Mouse (Mus musculus) CH12.LX (cell line): ENCODE data around the gene Hsd17b1. TPM values are rescaled to one million over a fixed set of nuclear protein-coding genes. Genes with fewer than 3 reads are reported as not detected.

Experiments used
- DNase-seq: peaks from one replicate; pipeline ENCODE4 v3.0.0-alpha.2; 2013; ENCODE audit errors: extremely low read depth
- H3K27ac ChIP-seq: 2 replicates; pipeline ENCODE4 v1.5.1; 2012; ENCODE audit warnings: low read depth, mild to moderate bottlenecking, control low read depth, moderate library complexity; ENCODE audit not compliant: insufficient read depth
- H3K27me3 ChIP-seq: replicated peaks from 2 replicates; pipeline ENCODE3; 2012; ENCODE audit warnings: inconsistent platforms
- H3K36me3 ChIP-seq, 2 experiments: replicated peaks in 1 of 2; 2 replicates each; pipeline versions ENCODE3 to v1.6.1; 2012; ENCODE audit warnings: inconsistent platforms in 1 of 2, low read length in 1 of 2, mild to moderate bottlenecking in 1 of 2, mixed read lengths in 1 of 2, moderate library complexity in 1 of 2; ENCODE audit not compliant: control insufficient read depth in 1 of 2, insufficient read depth in 1 of 2
- H3K4me1 ChIP-seq, 2 experiments: 2 replicates each; pipeline ENCODE4 v1.6.1; 2012; ENCODE audit warnings: inconsistent platforms in 1 of 2, moderate library complexity in 1 of 2; ENCODE audit not compliant: insufficient read depth in 2 of 2, control insufficient read depth in 1 of 2
- H3K4me2 ChIP-seq: 2 replicates; pipeline ENCODE4 v1.6.1; 2012; ENCODE audit warnings: low read depth, mild to moderate bottlenecking, control low read depth; ENCODE audit not compliant: poor library complexity, insufficient read depth, severe bottlenecking
- H3K4me3 ChIP-seq, 3 experiments: fragments of 150-350 bp in 1 of 3; sonication (generic) in 1 of 3; replicated peaks in 1 of 3; 2 replicates each; pipeline versions ENCODE3 to v1.5.1; 2011 to 2012; ENCODE audit warnings: low read depth in 2 of 3, low read length in 2 of 3, mild to moderate bottlenecking in 2 of 3, moderate library complexity in 2 of 3, control low read depth in 1 of 3, improper control_type of control experiment in 1 of 3, inconsistent platforms in 1 of 3, mixed read lengths in 1 of 3; ENCODE audit not compliant: poor library complexity in 1 of 3
- H3K79me2 ChIP-seq: replicated peaks from 2 replicates; pipeline ENCODE4 v1.6.1; 2012; ENCODE audit warnings: mild to moderate bottlenecking, moderate library complexity; ENCODE audit not compliant: control insufficient read depth, poor library complexity, insufficient read depth, severe bottlenecking; ENCODE audit errors: extremely low read depth
- H3K9ac ChIP-seq: 2 replicates; pipeline ENCODE4 v1.6.1; 2012; ENCODE audit warnings: low read depth, mild to moderate bottlenecking, control low read depth, moderate library complexity; ENCODE audit not compliant: insufficient read depth
- H3K9me3 ChIP-seq: replicated peaks from 2 replicates; pipeline ENCODE3; 2012; ENCODE audit warnings: low read length, inconsistent platforms, mixed read lengths
- CHD1 ChIP-seq: IDR thresholded peaks from 2 replicates; pipeline ENCODE4 v1.6.1; 2012; ENCODE audit warnings: low read depth, low read length, improper control_type of control experiment, inconsistent platforms
- CHD2 ChIP-seq: IDR thresholded peaks from 2 replicates; pipeline ENCODE4 v1.6.1; 2011; ENCODE audit warnings: low read length, improper control_type of control experiment
- CTCF ChIP-seq, 2 experiments: IDR thresholded peaks in 1 of 2; conservative IDR thresholded peaks in 1 of 2; 2 replicates each; pipeline ENCODE4 v1.5.1; 2011 to 2012; ENCODE audit warnings: low read depth in 2 of 2, low read length in 2 of 2, improper control_type of control experiment in 1 of 2, inconsistent platforms in 1 of 2, mild to moderate bottlenecking in 1 of 2, moderate library complexity in 1 of 2
- EP300 ChIP-seq: IDR thresholded peaks from 2 replicates; pipeline ENCODE4 v1.6.1; 2011; ENCODE audit warnings: low read length, improper control_type of control experiment
- HCFC1 ChIP-seq: IDR thresholded peaks from 2 replicates; pipeline ENCODE4 v1.6.1; 2012; ENCODE audit warnings: low read depth, mild to moderate bottlenecking, inconsistent platforms, low read length, improper control_type of control experiment
- JUN ChIP-seq: IDR thresholded peaks from 2 replicates; pipeline ENCODE4 v1.6.1; 2011; ENCODE audit warnings: low read depth, mild to moderate bottlenecking, low read length, improper control_type of control experiment, moderate library complexity; ENCODE audit not compliant: insufficient read depth
- JUND ChIP-seq: conservative IDR thresholded peaks from 2 replicates; pipeline ENCODE4 v1.6.1; 2011; ENCODE audit warnings: low read depth, low read length, improper control_type of control experiment
- KAT2A ChIP-seq: IDR thresholded peaks from 2 replicates; pipeline ENCODE4 v1.6.1; 2012; ENCODE audit warnings: low read length, improper control_type of control experiment, inconsistent platforms; ENCODE audit not compliant: insufficient replicate concordance
- MAX ChIP-seq: IDR thresholded peaks from 2 replicates; pipeline ENCODE4 v1.6.1; 2011; ENCODE audit warnings: low read length, improper control_type of control experiment
- MAZ ChIP-seq: IDR thresholded peaks from 2 replicates; pipeline ENCODE4 v1.6.1; 2012; ENCODE audit warnings: low read depth, mild to moderate bottlenecking, inconsistent platforms, low read length, improper control_type of control experiment, moderate library complexity
- MEF2A ChIP-seq: IDR thresholded peaks from 2 replicates; pipeline ENCODE4 v1.6.1; 2014; ENCODE audit warnings: low read depth, mild to moderate bottlenecking, inconsistent platforms, low read length, improper control_type of control experiment, borderline replicate concordance
- MXI1 ChIP-seq: IDR thresholded peaks from 2 replicates; pipeline ENCODE4 v1.6.1; 2011; ENCODE audit warnings: mild to moderate bottlenecking, low read depth, low read length, improper control_type of control experiment
- MYC ChIP-seq: IDR thresholded peaks from 2 replicates; pipeline ENCODE4 v1.6.1; 2011; ENCODE audit warnings: low read depth, mild to moderate bottlenecking, improper control_type of control experiment, low read length
- NELFE ChIP-seq: IDR thresholded peaks from 2 replicates; pipeline ENCODE4 v1.6.1; 2011; ENCODE audit warnings: low read depth, low read length, improper control_type of control experiment
- NRF1 ChIP-seq: IDR thresholded peaks from 2 replicates; pipeline ENCODE4 v1.6.1; 2014; ENCODE audit warnings: low read depth, mild to moderate bottlenecking, inconsistent platforms, low read length, improper control_type of control experiment, moderate library complexity
- RAD21 ChIP-seq: IDR thresholded peaks from 2 replicates; pipeline ENCODE4 v1.6.1; 2011; ENCODE audit warnings: low read depth, mild to moderate bottlenecking, low read length, improper control_type of control experiment, moderate library complexity
- SIN3A ChIP-seq: IDR thresholded peaks from 2 replicates; pipeline ENCODE4 v1.6.1; 2012; ENCODE audit warnings: low read length, improper control_type of control experiment, inconsistent platforms
- SMC3 ChIP-seq: IDR thresholded peaks from 2 replicates; pipeline ENCODE4 v1.6.1; 2011; ENCODE audit warnings: low read depth, low read length, improper control_type of control experiment
- UBTF ChIP-seq: IDR thresholded peaks from 2 replicates; pipeline ENCODE4 v1.6.1; 2012; ENCODE audit warnings: low read depth, mild to moderate bottlenecking, inconsistent platforms, low read length, improper control_type of control experiment, moderate library complexity
- USF1 ChIP-seq: IDR thresholded peaks from 2 replicates; pipeline ENCODE4 v1.6.1; 2014; ENCODE audit warnings: low read depth, mild to moderate bottlenecking, inconsistent platforms, low read length, improper control_type of control experiment
- ZC3H11A ChIP-seq: IDR thresholded peaks from 2 replicates; pipeline ENCODE4 v1.6.1; 2012; ENCODE audit warnings: low read depth, mild to moderate bottlenecking, inconsistent platforms, low read length, improper control_type of control experiment
- ZKSCAN1 ChIP-seq: IDR thresholded peaks from 2 replicates; pipeline ENCODE4 v1.6.1; 2012; ENCODE audit warnings: low read depth, inconsistent platforms, low read length, improper control_type of control experiment, borderline replicate concordance
- ZMIZ1 ChIP-seq: IDR thresholded peaks from 2 replicates; pipeline ENCODE4 v1.6.1; 2012; ENCODE audit warnings: low read depth, mild to moderate bottlenecking, inconsistent platforms, low read length, improper control_type of control experiment
- dilution Hi-C: fragments of 300-500 bp; cut with MboI; formaldehyde crosslinking; loops from 2 replicates; pipeline ENCODE4 v1.14.3; 2020; ENCODE audit warnings: low sequenced_read_pairs; ENCODE audit not compliant: extremely low pct_unique_long_range_greater_than_20kb, extremely low pct_ligation_motif_present
- in situ Hi-C: fragments of 300-500 bp; cut with MboI; formaldehyde crosslinking; loops from 3 replicates; pipeline ENCODE4 v1.14.3; 2019; ENCODE audit warnings: low sequenced_read_pairs, low pct_ligation_motif_present, low pct_unique_long_range_greater_than_20kb, mixed read lengths
- polyA plus RNA-seq: library from polyadenylated mRNA; unstranded; fragments of >175 nt; gene quantifications from 2 replicates; pipeline ENCODE4 v1.2.1, GENCODE M21; 2012; ENCODE audit warnings: low read depth; ENCODE audit not compliant: insufficient read length
- total RNA-seq, 2 experiments: library from RNA; depleted of rRNA; stranded (reverse); fragments of 300-350 nt in 1 of 2; fragments of >200 nt in 1 of 2; gene quantifications; 2 replicates each; pipeline ENCODE4 v1.2.3; 2012 to 2014

Gene Hsd17b1
- total and polyA plus RNA-seq, 3 experiments, result 0.17 to 0.81 TPM; not detected in 1

- Histone ChIP-seq H3K9me3 (no peaks in the 10 kb centered on the region), H3K27ac (no peak overlapping the region), H3K27me3 (peaks cover 2% of the 10 kb centered on the region), H3K4me3 (no peak overlapping the region), H3K36me3 (peaks cover 8 to 29% of the 10 kb centered on the region in 2 experiments), H3K4me1 (peaks cover 8 to 19% of the 10 kb centered on the region in 2 experiments), H3K79me2 (no peaks in the 10 kb centered on the region), H3K9ac (no peak overlapping the region), H3K4me2 (no peak overlapping the region)
- DNase-seq, result no peak
- TF ChIP-seq SIN3A, result no peak
- no peak for TF ChIP-seq MAZ
- TF ChIP-seq JUND, result no peak
- no peak for TF ChIP-seq CHD2
- no peak for TF ChIP-seq USF1
- no peak for TF ChIP-seq HCFC1
- no peak for TF ChIP-seq ZKSCAN1
- TF ChIP-seq MAX, result no peak
- TF ChIP-seq UBTF, result no peak
- TF ChIP-seq JUN, result no peak
- no peak for TF ChIP-seq RAD21
- no peak for TF ChIP-seq MYC
- TF ChIP-seq KAT2A, result no peak
- TF ChIP-seq MXI1, result no peak
- TF ChIP-seq NRF1, result no peak
- TF ChIP-seq EP300, result no peak
- no peak for TF ChIP-seq ZC3H11A
- no peak for TF ChIP-seq SMC3
- TF ChIP-seq MEF2A, result no peak
- no peak for TF ChIP-seq CHD1
- dilution Hi-C loops (no loop called here), in situ Hi-C loops (no loop called here)
Observed at GRCm38 (mm10) chr11:101071810-101072428, 6.3 kb upstream of the Hsd17b1 start.

- Histone ChIP-seq H3K4me3 (no peak overlapping the region), H3K27ac (no peak overlapping the region), H3K36me3 (peaks cover 11 to 26% of the 10 kb centered on the region in 2 experiments), H3K4me1 (peaks cover 10 to 23% of the 10 kb centered on the region in 2 experiments), H3K4me2 (no peak overlapping the region), H3K9me3 (no peaks in the 10 kb centered on the region), H3K9ac (no peak overlapping the region), H3K27me3 (peaks cover 3% of the 10 kb centered on the region), H3K79me2 (peaks cover 14% of the 10 kb centered on the region; the same call in 1 of the 2 replicates)
- in situ Hi-C loops, result loop anchor here (5.0 to 10.0 kb wide), 2 partner anchors 103 to 225 kb away; partner anchors contain the start of gene Becn1
- dilution Hi-C loops, result no loop called here
- DNase-seq, result no peak
- TF ChIP-seq SIN3A (no peak), NELFE (no peak), CTCF (conservative IDR thresholded peaks at IDR 0.05 in 1 of 2, IDR thresholded peaks at IDR 0.05 in 1 of 2; ENCODE audit: low read depth in 2 of 2, low read length in 2 of 2) (no peak), USF1 (no peak), EP300 (no peak), ZMIZ1 (no peak), RAD21 (no peak), MXI1 (no peak), ZKSCAN1 (no peak), MAX (no peak)
Observed at GRCm38 (mm10) chr11:101079746-101080145, 1.5 kb downstream of the Hsd17b1 start.
